Mouse (Mus musculus) embryonic facial prominence, embryonic 10.5 days (tissue): ENCODE results near the gene Slc9a8. TPM values are rescaled to one million over a fixed set of nuclear protein-coding genes. Genes with fewer than 3 reads are reported as not detected.

Experiments used
- DNase-seq: peaks from one replicate; pipeline ENCODE4 v3.0.0-alpha.2; 2017; ENCODE audit warnings: low spot score
- H3K27ac ChIP-seq: fragments of 300-500 bp; sonication (generic); replicated peaks from 2 replicates; pipeline ENCODE4 v1.5.1; 2016; ENCODE audit warnings: mild to moderate bottlenecking
- H3K27me3 ChIP-seq: fragments of 300-500 bp; sonication (generic); replicated peaks from 2 replicates; pipeline ENCODE4 v1.6.1; 2016; ENCODE audit warnings: low read depth, mild to moderate bottlenecking; ENCODE audit not compliant: poor library complexity, severe bottlenecking
- H3K36me3 ChIP-seq: fragments of 300-500 bp; sonication (generic); replicated peaks from 2 replicates; pipeline ENCODE4 v1.6.1; 2016; ENCODE audit warnings: mild to moderate bottlenecking, moderate library complexity
- H3K4me1 ChIP-seq: fragments of 300-500 bp; sonication (generic); 2 replicates; pipeline ENCODE4 v1.6.1; 2016
- H3K4me3 ChIP-seq: fragments of 300-500 bp; sonication (generic); 2 replicates; pipeline ENCODE4 v1.5.1; 2016; ENCODE audit warnings: mild to moderate bottlenecking, moderate library complexity
- H3K9me3 ChIP-seq: fragments of 300-500 bp; sonication (generic); 2 replicates; pipeline ENCODE4 v1.6.1; 2016; ENCODE audit warnings: mild to moderate bottlenecking
- WGBS: fragments of 180-500 bp; shearing (Covaris S2); methylation state at CpG from one replicate; pipeline ENCODE4 v1.1.7; 2016; 5-methylcytosine and 5-hydroxymethylcytosine counted together
- polyA plus RNA-seq: library from polyadenylated mRNA; unstranded; fragments of >200 nt; fragmentation: Nextera tagmentation; extraction: Ambion mirVana; gene quantifications from 2 replicates; pipeline ENCODE4 v1.2.1, GENCODE M21; 2016

The Slc9a8 gene
- polyA plus RNA-seq, 1 experiment from 2014 or later = 25.9 TPM

GRCm38 (mm10) chr2:167508569-167508968, 87.1 kb downstream of the Slc9a8 start:
- Histone ChIP-seq H3K4me3 (no peak overlapping the region), H3K9me3 (no peaks in the 10 kb centered on the region), H3K36me3 (peaks cover 91% of the 10 kb centered on the region), H3K27ac (no peak overlapping the region), H3K4me1 (peaks cover 26% of the 10 kb centered on the region), H3K27me3 (no peaks in the 10 kb centered on the region)
- DNase-seq = no peak
- 96% methylated on average over 4 of the region's 4 CpGs for WGBS

DNA sequence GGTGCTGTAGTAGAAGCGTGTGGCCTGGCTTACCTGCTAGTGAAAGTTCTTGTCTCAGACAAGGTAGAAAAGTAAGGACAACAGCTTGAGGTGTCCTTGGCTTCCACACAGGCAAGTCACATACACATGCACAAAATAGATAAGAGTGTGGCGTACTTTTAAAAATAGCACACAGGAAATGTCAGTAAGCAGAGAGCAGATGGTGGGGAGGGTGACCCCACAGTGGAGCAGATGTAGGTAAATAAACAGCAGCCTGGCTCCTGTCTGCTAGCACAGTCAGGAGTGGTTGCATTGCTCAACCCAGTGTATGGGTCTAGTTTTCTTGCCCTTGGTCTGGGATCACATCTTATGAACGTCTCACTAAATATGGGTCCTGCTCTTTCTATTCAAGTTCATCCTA, 89.0 kb downstream of the Slc9a8 start:
- H3K4me3 ChIP-seq = no peak overlapping the region
- H3K27me3 ChIP-seq = no peaks in the 10 kb centered on the region
- no peak for DNase-seq
- no peaks in the 10 kb centered on the region for H3K9me3 ChIP-seq
- 89% methylated on average over 3 of the region's 3 CpGs for WGBS
- H3K36me3 ChIP-seq = peaks cover 100% of the 10 kb centered on the region
- H3K27ac ChIP-seq = no peak overlapping the region
- peaks cover 9% of the 10 kb centered on the region for H3K4me1 ChIP-seq

GRCm38 (mm10) chr2:167512365-167512764, 90.9 kb downstream of the Slc9a8 start:
- H3K9me3 ChIP-seq = no peaks in the 10 kb centered on the region
- no peaks in the 10 kb centered on the region for H3K4me1 ChIP-seq
- no peak overlapping the region for H3K27ac ChIP-seq
- DNase-seq = no peak
- H3K4me3 ChIP-seq = no peak overlapping the region
- H3K27me3 ChIP-seq = no peaks in the 10 kb centered on the region
- 92% methylated on average over 9 of the region's 9 CpGs for WGBS
- peaks cover 100% of the 10 kb centered on the region for H3K36me3 ChIP-seq

GRCm38 (mm10) chr2:167512970-167513369, 91.5 kb downstream of the Slc9a8 start:
- no peaks in the 10 kb centered on the region for H3K27me3 ChIP-seq
- H3K27ac ChIP-seq = no peak overlapping the region
- no peaks in the 10 kb centered on the region for H3K4me1 ChIP-seq
- H3K4me3 ChIP-seq = no peak overlapping the region
- no peaks in the 10 kb centered on the region for H3K9me3 ChIP-seq
- 89% methylated on average over 5 of the region's 5 CpGs for WGBS
- peaks cover 100% of the 10 kb centered on the region for H3K36me3 ChIP-seq
- no peak for DNase-seq

DNA sequence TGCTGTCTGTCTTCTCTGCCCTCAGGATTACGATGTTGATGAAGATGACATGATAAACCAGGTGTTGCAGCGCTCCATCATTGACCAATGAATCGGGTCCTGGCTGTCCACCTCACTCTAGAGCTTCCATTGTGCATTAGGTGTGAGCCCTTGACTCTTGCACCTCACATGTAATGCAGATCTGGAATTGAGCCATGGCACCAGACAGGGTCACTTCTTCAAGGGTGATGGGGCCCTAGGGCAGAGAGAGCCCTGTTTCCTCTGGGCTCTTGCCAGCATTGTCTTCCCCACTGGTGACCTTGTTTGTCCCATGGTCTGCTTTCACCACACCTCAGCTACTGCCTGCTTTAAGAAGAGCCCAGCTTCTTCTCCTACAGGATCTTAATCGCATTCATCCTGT, 93.1 kb downstream of the Slc9a8 start:
- WGBS = 96% methylated on average over 4 of the region's 4 CpGs
- Histone ChIP-seq H3K36me3 (peaks cover 98% of the 10 kb centered on the region), H3K4me1 (no peaks in the 10 kb centered on the region), H3K27me3 (no peaks in the 10 kb centered on the region), H3K9me3 (no peaks in the 10 kb centered on the region), H3K27ac (no peak overlapping the region), H3K4me3 (no peak overlapping the region)
- no peak for DNase-seq

GRCm38 (mm10) chr2:167515688-167516087, 94.2 kb downstream of the Slc9a8 start:
- Histone ChIP-seq H3K4me3 (no peak overlapping the region), H3K27me3 (no peaks in the 10 kb centered on the region), H3K4me1 (no peaks in the 10 kb centered on the region), H3K36me3 (peaks cover 95% of the 10 kb centered on the region), H3K27ac (no peak overlapping the region), H3K9me3 (no peaks in the 10 kb centered on the region)
- DNase-seq = no peak
- 91% methylated on average over 5 of the region's 5 CpGs for WGBS

DNA sequence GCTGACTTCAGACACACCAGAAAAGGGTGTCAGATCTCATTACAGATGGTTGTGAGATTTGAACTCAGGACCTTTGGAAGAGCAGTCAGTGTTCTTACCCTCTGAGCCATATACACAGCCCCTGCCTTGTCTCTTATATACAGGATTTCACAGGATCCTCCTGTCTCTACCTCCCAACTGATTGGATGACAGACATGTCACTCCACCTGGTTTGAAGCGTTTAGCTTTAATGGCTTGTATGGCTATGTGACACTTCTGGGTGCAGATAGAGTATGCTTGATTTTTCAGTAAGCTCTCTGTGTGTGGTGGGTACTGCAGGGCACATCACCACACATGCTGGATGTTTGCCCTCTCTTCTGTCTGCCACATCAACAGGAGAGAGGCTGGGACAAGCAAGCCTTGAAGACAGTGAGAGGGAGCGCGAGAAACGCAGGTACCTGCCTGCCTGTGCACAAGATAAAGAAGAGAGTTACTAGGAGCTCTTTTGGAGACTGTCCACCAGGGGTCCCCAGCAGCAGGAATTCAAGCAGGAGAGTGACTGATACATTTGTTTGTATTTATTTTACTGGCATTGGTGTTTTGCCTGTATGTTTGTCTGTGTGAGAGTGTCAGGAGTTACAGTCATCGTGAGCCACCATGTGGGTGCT, 98.2 kb downstream of the Slc9a8 start:
- WGBS = 75% methylated on average over 5 of the region's 5 CpGs
- peak; percentile 21 for DNase-seq
- no peaks in the 10 kb centered on the region for H3K4me1 ChIP-seq
- H3K4me3 ChIP-seq = no peak overlapping the region
- no peaks in the 10 kb centered on the region for H3K27me3 ChIP-seq
- no peaks in the 10 kb centered on the region for H3K9me3 ChIP-seq
- H3K36me3 ChIP-seq = peaks cover 55% of the 10 kb centered on the region
- H3K27ac ChIP-seq = no peak overlapping the region

Other genes starting within 250 kb of the Slc9a8 start
- 0.40 and 0.52 TPM in 2 replicates for gene Kcnb1, start 231.6 kb upstream of the Slc9a8 start, polyA plus RNA-seq
- gene Ptgis, start 181.1 kb upstream of the Slc9a8 start, polyA plus RNA-seq = 13.7 and 14.6 TPM in 2 replicates
- 7.3 and 8.7 TPM in 2 replicates for gene B4galt5, start 72.5 kb upstream of the Slc9a8 start, polyA plus RNA-seq
- 133 and 142 TPM in 2 replicates for gene Rnf114, start 70.9 kb downstream of the Slc9a8 start, polyA plus RNA-seq
- gene Spata2, start 71.2 kb downstream of the Slc9a8 start, polyA plus RNA-seq = 19.6 TPM in 2 replicates
- 86.3 and 93.8 TPM in 2 replicates for gene Snai1, start 116.5 kb downstream of the Slc9a8 start, polyA plus RNA-seq
- gene Ube2v1, start 210.4 kb downstream of the Slc9a8 start, polyA plus RNA-seq = 384 and 394 TPM in 2 replicates
- gene Gm20431, start 239.8 kb downstream of the Slc9a8 start, polyA plus RNA-seq = 0.68 and 4.9 TPM in 2 replicates